Mouse (Mus musculus): ENCODE results near the gene Inpp4b.

GRCm38 (mm10) chr8:81702038-81702437, 359.7 kb downstream of the Inpp4b start:
- TF ChIP-seq CTCF (IDR thresholded peaks at IDR 0.05; ENCODE audit: low read depth) (no peak), EP300 (optimal IDR thresholded peaks at IDR 0.05) (no peak)

Measured in stomach, postnatal 0 days (tissue).